Mouse (Mus musculus): Measurements from ENCODE around the gene Gcn1l1. TPM values are rescaled to one million over a fixed set of nuclear protein-coding genes. Genes with fewer than 3 reads are reported as not detected.

Gene Gcn1l1
- total and polyA plus RNA-seq, 3 experiments: 18.2 to 81.9 (median 62.9) TPM

GRCm38 (mm10) chr5:115629672-115630071, 64.6 kb downstream of the Gcn1l1 start (continued):
- TF ChIP-seq ZMIZ1 (IDR thresholded peaks at IDR 0.05; ENCODE audit: low read depth, low read length) (no peak), MAX (IDR thresholded peaks at IDR 0.05; ENCODE audit: low read length) (no peak)

GRCm38 (mm10) chr5:115630291-115630690, 65.2 kb downstream of the Gcn1l1 start:
- H3K4me3 ChIP-seq (replicated peaks in 1 of 3; ENCODE audit: low read depth in 2 of 3, low read length in 2 of 3, poor library complexity in 1 of 3): no peak overlapping the region
- dilution Hi-C loops (cut with MboI; ENCODE audit: extremely low pct_ligation_motif_present, extremely low pct_unique_long_range_greater_than_20kb, low sequenced_read_pairs) (no loop called here), in situ Hi-C loops (cut with MboI; ENCODE audit: low pct_ligation_motif_present, low pct_unique_long_range_greater_than_20kb, low sequenced_read_pairs) (no loop called here)
- peaks cover 36 to 63% of the 10 kb centered on the region in 2 experiments for H3K4me1 ChIP-seq (ENCODE audit: control insufficient read depth in 1 of 2, insufficient read depth in 2 of 2)
- peaks cover 0 to 9% of the 10 kb centered on the region in 2 experiments for H3K36me3 ChIP-seq (replicated peaks in 1 of 2; ENCODE audit: control insufficient read depth in 1 of 2, insufficient read depth in 1 of 2, low read length in 1 of 2)
- DNase-seq (ENCODE audit: extremely low read depth): no peak
- peak overlapping the region; percentile 23; the same call in 1 of the 2 replicates for H3K4me2 ChIP-seq (ENCODE audit: insufficient read depth, low read depth, poor library complexity, severe bottlenecking)
- no peak overlapping the region for H3K9ac ChIP-seq (ENCODE audit: insufficient read depth, low read depth)
- no peaks in the 10 kb centered on the region for H3K9me3 ChIP-seq (replicated peaks; ENCODE audit: low read length)
- no peak overlapping the region for H3K27ac ChIP-seq (ENCODE audit: insufficient read depth, low read depth)
- peaks cover 32% of the 10 kb centered on the region for H3K79me2 ChIP-seq (replicated peaks; ENCODE audit: control insufficient read depth, extremely low read depth, insufficient read depth, poor library complexity, severe bottlenecking)
- TF ChIP-seq CTCF (conservative IDR thresholded peaks at IDR 0.05 in 1 of 2, IDR thresholded peaks at IDR 0.05 in 1 of 2; ENCODE audit: low read depth in 2 of 2, low read length in 2 of 2) (no peak), ELF1 (IDR thresholded peaks at IDR 0.05; ENCODE audit: low read depth, low read length) (no peak)
- H3K27me3 ChIP-seq (replicated peaks): no peaks in the 10 kb centered on the region

- H3K27ac ChIP-seq (ENCODE audit: insufficient read depth, low read depth): peak within 1 kb of the TSS; percentile 23; the same call in 1 of the 2 replicates
- H3K4me2 ChIP-seq (ENCODE audit: insufficient read depth, low read depth, poor library complexity, severe bottlenecking): peak within 1 kb of the TSS; percentile 68
- peak within 1 kb of the TSS; percentile 96 for H3K9ac ChIP-seq (ENCODE audit: insufficient read depth, low read depth)
- H3K36me3 ChIP-seq (replicated peaks in 1 of 2; ENCODE audit: control insufficient read depth in 1 of 2, insufficient read depth in 1 of 2, low read length in 1 of 2): peaks cover 0 to 10% of the 10 kb centered on the region in 2 experiments
- in situ Hi-C loops (cut with MboI; ENCODE audit: low pct_ligation_motif_present, low pct_unique_long_range_greater_than_20kb, low sequenced_read_pairs): no loop called here
- H3K4me1 ChIP-seq (ENCODE audit: control insufficient read depth in 1 of 2, insufficient read depth in 2 of 2): peaks cover 37 to 76% of the 10 kb centered on the region in 2 experiments
- dilution Hi-C loops (cut with MboI; ENCODE audit: extremely low pct_ligation_motif_present, extremely low pct_unique_long_range_greater_than_20kb, low sequenced_read_pairs): no loop called here
- TF ChIP-seq MAFK (IDR thresholded peaks at IDR 0.05; ENCODE audit: insufficient replicate concordance, low read length) (no peak), CHD1 (IDR thresholded peaks at IDR 0.05; ENCODE audit: low read depth, low read length) (no peak; the same call in 1 of the 2 replicates), MXI1 (IDR thresholded peaks at IDR 0.05; ENCODE audit: low read depth, low read length) (0 out of 2 replicates have a peak, but pooled peaks have one; percentile 53), POLR2AphosphoS2 (IDR thresholded peaks at IDR 0.05; ENCODE audit: low read depth, low read length) (peak; percentile 62; the same call in 1 of the 2 replicates), POLR2A (IDR thresholded peaks at IDR 0.05; ENCODE audit: low read depth, low read length) (peak; percentile 96), MEF2A (IDR thresholded peaks at IDR 0.05; ENCODE audit: borderline replicate concordance, low read depth, low read length) (peak; percentile 8; the same call in 1 of the 2 replicates), TCF12 (IDR thresholded peaks at IDR 0.05; ENCODE audit: low read depth, low read length) (peak; percentile 81), ZMIZ1 (IDR thresholded peaks at IDR 0.05; ENCODE audit: low read depth, low read length) (peak; percentile 80; the same call in 1 of the 2 replicates), NRF1 (IDR thresholded peaks at IDR 0.05; ENCODE audit: low read depth, low read length) (peak; percentile 99), MAZ (IDR thresholded peaks at IDR 0.05; ENCODE audit: low read depth, low read length) (0 out of 2 replicates have a peak, but pooled peaks have one; percentile 21), ZKSCAN1 (IDR thresholded peaks at IDR 0.05; ENCODE audit: borderline replicate concordance, low read depth, low read length) (no peak), ELF1 (IDR thresholded peaks at IDR 0.05; ENCODE audit: low read depth, low read length) (peak; percentile 66), ZNF384 (IDR thresholded peaks at IDR 0.05; ENCODE audit: low read depth, low read length) (no peak), HCFC1 (IDR thresholded peaks at IDR 0.05; ENCODE audit: low read depth, low read length) (0 out of 2 replicates have a peak, but pooled peaks have one; percentile 43), NELFE (IDR thresholded peaks at IDR 0.05; ENCODE audit: low read depth, low read length) (peak; percentile 93)
- peaks cover 45% of the 10 kb centered on the region for H3K79me2 ChIP-seq (replicated peaks; ENCODE audit: control insufficient read depth, extremely low read depth, insufficient read depth, poor library complexity, severe bottlenecking)
- peak within 1 kb of the TSS; percentile 82 to 91 (median 90) for H3K4me3 ChIP-seq (replicated peaks in 1 of 3; ENCODE audit: low read depth in 2 of 3, low read length in 2 of 3, poor library complexity in 1 of 3)
- no peaks in the 10 kb centered on the region for H3K9me3 ChIP-seq (replicated peaks; ENCODE audit: low read length)
- peak; percentile 84 for DNase-seq (ENCODE audit: extremely low read depth)
- no peaks in the 10 kb centered on the region for H3K27me3 ChIP-seq (replicated peaks)
Measured at GRCm38 (mm10) chr5:115631505-115632357, 66.7 kb downstream of the Gcn1l1 start, which contains the start of gene Rab35. Gene Rab35, plus strand, starts transcription at chr5:115631908.
